Mouse (Mus musculus) kidney, adult 11 months (tissue): ENCODE measurements around the gene Myo1e.
A peak's percentile ranks its signal among the peaks of the same experiment; 100 is the strongest.

ENCODE experiments used
- DNase-seq: peaks from one replicate; pipeline ENCODE4 v3.0.0; 2022

The Myo1e gene

GRCm38 (mm10) chr9:70224046-70224445 is 16.9 kb downstream of the Myo1e start:
- DNase-seq = no peak

GRCm38 (mm10) chr9:70226359-70226758 is 19.2 kb downstream of the Myo1e start:
- no peak for DNase-seq

DNA sequence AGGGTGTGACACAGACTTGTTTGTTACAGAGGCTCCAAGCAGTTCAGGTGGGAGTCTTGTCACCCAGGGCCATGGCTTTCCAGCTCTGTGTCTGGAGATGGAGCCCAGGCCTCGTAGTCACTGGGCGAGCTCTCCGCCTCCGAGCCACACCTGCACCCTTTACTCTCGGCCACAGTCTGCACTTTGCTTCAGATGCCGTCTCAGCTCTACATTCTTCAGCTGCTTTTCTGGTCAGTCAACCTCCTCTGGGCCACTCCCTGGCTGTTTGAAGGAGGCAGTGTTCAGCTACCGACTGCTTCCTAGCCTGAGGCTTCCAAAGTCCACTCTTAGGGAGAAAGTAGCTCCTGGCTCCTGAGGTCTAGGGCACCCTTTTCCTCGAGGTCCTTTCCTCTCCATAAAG is 22.7 kb downstream of the Myo1e start:
- DNase-seq = peak; percentile 87

DNA sequence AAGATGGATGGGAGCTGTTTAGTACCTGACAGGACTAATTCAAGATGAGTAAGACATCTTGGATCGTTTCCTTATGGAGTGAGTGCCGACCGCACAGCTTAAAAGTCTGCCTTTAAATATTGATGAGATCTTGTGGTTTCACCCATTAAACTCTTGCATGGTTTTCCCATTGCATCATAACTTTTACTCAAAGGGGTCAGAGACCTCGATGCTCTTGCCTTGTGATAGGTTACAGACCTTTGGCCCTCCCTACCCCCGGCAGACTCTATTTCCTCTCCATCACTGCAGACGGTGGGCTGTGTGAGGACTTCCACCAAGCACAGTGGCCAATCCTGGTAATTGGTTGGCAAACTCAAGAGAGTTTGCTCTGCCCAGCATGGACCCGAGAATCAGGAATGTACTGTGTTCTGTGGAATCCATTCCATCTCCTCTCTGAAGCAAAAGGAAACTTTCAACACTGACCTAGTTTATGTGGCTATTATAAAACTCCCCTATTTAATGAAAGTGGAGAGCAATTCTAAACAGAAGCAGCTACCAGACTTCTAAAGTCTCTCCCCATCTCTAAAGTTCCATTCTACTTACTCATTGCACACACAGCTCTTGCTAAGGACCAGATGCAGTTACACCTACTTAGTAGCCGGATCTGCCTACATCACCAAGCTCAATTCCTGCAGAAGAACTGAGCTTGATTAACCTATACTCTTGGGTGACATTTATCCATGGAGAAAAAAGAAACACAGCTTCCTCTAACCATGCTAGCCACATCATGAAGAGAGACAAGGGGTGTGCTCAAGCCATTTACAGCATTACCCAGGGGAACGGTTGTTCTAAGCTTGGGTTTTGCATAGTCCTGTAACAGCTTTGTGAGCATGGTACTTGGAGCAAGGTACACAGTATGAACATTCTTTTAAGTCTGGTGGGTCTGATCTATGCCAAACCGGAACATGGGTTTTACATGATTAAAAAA is 25.2 kb downstream of the Myo1e start:
- no peak for DNase-seq

GRCm38 (mm10) chr9:70237136-70237535 is 30.0 kb downstream of the Myo1e start:
- no peak for DNase-seq

DNA sequence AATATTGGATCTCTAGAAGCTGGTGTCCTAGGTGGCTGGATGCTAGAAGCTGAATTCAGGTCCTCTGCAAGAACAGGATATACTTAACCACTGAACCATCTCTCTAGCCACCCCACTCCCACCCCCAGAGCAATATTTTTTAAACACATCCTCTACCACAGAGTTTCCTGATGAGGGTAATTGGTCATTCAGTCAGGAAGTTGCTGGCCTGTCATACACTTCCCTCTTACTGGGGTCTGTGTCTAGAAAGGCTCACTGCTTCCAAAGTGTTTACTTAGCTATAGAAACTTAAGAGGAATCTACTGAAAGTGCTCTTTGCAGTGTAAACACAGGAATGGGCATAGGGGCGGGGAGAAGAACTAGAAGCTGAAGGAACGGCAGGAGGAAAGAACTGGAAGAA is 30.4 kb downstream of the Myo1e start:
- no peak for DNase-seq

DNA sequence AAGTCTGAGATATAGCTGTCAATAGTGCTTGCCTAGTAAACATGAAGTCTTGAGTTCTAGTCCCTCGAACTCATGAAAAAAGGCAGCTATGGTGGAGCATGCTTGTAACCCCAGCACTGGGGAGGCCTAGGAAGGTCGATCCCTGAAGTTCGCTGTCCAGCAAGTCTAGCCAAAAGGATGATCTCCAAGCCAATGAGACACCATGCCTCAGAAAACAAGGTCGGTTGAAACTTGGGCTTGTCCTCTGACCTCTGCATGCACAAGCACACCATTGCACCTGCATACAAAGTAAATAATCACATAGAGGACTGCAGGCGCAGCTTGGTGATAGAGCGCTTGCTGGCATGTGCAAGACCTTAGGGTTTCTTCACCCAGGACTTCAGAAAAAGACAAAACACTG is 31.2 kb downstream of the Myo1e start:
- DNase-seq = no peak

GRCm38 (mm10) chr9:70239229-70239628 is 32.1 kb downstream of the Myo1e start:
- DNase-seq = no peak

DNA sequence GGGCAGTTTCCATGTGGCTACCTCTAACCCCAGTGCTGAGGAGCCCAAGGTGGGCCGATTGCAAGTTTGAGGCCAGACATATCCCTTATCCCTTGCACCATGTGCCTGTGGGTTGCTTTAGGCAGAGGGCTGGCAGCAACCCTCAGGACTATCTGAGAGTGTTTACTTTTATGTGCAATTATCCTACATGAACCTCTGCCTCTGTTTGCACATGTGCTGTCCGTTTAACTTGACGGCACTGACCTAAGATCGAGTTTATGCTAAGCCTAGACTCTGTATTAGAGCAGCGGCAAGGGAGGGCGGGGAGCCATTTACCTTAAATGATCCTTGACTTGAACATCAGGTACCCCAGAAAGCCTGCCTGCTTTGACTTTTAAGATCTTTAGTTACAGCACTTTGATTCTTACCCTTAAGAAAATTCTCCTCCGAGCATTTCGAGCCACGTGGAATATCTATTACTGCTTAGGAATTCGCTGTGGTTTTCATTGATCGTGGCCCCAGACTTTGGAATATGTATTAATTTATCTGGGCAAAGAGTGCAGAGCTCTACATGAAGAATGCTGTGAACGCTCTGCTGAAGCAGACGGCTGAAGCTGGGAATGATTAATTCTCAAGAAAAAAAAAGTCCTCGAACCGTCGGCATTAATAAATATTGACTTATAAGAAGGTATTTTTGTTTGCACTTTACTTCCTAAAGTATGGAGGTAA is 33.7 kb downstream of the Myo1e start:
- DNase-seq = no peak

DNA sequence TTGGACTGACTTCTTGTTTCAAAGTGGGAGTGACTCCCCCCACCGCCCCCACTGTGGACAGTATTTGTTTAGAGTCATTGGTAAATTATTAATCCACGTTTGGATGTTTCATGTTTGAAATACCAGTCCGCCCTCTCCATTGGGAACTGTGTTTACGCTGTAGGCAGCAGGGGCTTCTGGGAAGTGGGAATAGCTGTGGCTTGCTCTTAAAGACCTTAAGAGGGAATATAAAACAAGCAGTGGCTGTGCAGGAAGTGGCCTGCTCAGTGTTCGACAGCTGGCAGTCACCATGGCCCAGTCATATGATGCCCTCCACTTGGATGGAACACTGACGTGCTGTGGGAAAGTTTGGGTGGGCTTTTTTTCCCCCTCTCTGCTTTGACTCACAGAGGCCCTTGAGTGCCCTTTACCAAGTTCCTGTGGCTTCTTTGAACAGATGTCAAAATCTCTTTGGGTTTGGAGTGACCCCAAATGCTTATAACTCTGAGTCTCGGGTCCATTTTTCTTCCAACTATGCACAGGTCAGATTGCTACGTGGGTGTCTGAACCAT is 34.3 kb downstream of the Myo1e start:
- DNase-seq = peak; percentile 78

- peak; percentile 78 for DNase-seq
Observed at GRCm38 (mm10) chr9:70242112-70242862, 35.1 kb downstream of the Myo1e start.

- DNase-seq = peak; percentile 28
Observed at GRCm38 (mm10) chr9:70243241-70243640, 36.1 kb downstream of the Myo1e start.

- DNase-seq = no peak
Observed at GRCm38 (mm10) chr9:70243708-70244107, 36.6 kb downstream of the Myo1e start.

- DNase-seq = no peak
Observed at GRCm38 (mm10) chr9:70244115-70244514, 37.0 kb downstream of the Myo1e start.

DNA sequence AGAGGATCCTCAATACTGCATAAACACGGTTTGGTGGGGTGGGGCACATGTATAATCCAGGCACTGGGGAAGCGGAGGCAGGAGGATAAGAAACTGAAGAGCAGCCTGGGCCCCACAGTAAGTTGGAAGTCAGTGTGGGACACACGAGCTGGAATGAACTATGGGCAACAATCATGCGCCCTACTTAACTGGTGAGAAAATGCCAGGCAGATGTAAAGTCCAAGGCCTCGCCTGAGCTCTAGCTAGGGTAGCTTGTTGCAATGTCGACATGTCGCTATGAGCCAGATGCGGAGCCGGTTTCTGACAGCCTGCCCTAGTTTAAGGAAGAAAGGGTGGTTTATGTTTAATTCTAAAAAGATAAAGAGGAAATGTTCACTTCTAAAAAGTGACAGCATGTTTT is 37.9 kb downstream of the Myo1e start:
- DNase-seq = no peak

GRCm38 (mm10) chr9:70246427-70246826 is 39.3 kb downstream of the Myo1e start:
- DNase-seq = no peak

- no peak for DNase-seq
Observed at GRCm38 (mm10) chr9:70248046-70248445, 40.9 kb downstream of the Myo1e start.

- no peak for DNase-seq
Observed at GRCm38 (mm10) chr9:70248826-70249225, 41.7 kb downstream of the Myo1e start.

- peak; percentile 77 for DNase-seq
Observed at GRCm38 (mm10) chr9:70249881-70250681, 42.9 kb downstream of the Myo1e start.

- DNase-seq = no peak
Observed at GRCm38 (mm10) chr9:70251441-70251985, 44.4 kb downstream of the Myo1e start.

DNA sequence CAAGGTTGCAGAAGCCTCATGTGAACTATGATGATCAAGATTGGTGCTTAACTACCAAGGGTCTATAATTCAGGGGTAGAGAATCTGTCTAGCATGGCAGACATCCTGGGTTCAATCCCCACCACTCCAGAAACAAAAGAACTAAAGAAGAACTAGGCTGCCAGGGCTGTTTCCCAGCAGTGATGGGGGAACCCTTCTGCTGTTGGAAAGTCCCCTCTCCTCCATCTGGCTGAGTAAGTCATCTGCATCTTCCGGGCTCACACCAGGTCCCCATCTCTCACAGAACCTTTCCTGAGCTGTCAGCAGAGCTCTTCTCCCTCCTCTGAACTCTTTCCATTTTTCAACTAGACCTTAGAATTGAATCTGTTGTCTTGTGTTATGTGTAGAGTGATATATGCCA is 45.9 kb downstream of the Myo1e start:
- DNase-seq = no peak

GRCm38 (mm10) chr9:70255005-70255404 is 47.9 kb downstream of the Myo1e start:
- no peak for DNase-seq
